Mouse (Mus musculus): ENCODE measurements around the gene Klk6.

- TF ChIP-seq CTCF (IDR thresholded peaks at IDR 0.05; ENCODE audit: extremely low read depth, insufficient read depth, insufficient read length, insufficient replicate concordance) (no peak), POLR2A (IDR thresholded peaks at IDR 0.05; ENCODE audit: low read depth, low read length) (no peak)
Observed at GRCm38 (mm10) chr7:43789295-43789694, 35.0 kb upstream of the Klk6 start.

Measured in spleen, adult 2 months (tissue).